Mouse (Mus musculus) adrenal gland (tissue): ENCODE data around the gene Pld4.
"Not testable (repeated sequence)": the region's sequence is repeated elsewhere in the genome, so short reads cannot be mapped to it uniquely, and the experiment has no call there.

Experiments used
- intact Hi-C: fragments of 180-260 bp; cut with DNase I; formaldehyde crosslinking; loops from one replicate; pipeline ENCODE4 v1.15.1; 2025
- microRNA-seq, 2 experiments: library from miRNA; unstranded; fragments of <30 nt; microRNA quantifications; one replicate each; pipeline ENCODE4; 2019

Pld4 gene

DNA sequence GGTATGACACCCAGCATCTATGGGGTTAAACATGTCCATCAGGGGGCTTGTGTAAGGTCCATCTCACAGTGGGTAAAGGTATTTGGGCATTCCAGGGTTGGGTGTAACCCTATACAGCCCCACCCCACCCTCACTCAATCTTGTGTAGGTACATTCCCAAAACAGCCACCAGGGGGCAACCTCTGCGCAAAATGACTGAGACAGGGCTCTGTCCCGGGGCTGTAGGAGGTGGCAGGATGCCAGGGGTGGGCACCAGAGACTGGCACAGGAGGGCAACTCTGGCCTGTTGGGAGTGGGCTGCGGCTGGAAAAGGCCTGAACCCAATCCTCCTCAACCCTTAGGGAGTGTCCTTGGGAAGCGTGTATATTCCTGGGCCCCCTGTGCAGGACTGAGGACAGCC lies 40.0 kb downstream of the Pld4 start:
- intact Hi-C loops, result loop anchor here (2.0 kb wide), 1 partner anchor 42 kb away; no protein-coding TSS in a partner anchor

DNA sequence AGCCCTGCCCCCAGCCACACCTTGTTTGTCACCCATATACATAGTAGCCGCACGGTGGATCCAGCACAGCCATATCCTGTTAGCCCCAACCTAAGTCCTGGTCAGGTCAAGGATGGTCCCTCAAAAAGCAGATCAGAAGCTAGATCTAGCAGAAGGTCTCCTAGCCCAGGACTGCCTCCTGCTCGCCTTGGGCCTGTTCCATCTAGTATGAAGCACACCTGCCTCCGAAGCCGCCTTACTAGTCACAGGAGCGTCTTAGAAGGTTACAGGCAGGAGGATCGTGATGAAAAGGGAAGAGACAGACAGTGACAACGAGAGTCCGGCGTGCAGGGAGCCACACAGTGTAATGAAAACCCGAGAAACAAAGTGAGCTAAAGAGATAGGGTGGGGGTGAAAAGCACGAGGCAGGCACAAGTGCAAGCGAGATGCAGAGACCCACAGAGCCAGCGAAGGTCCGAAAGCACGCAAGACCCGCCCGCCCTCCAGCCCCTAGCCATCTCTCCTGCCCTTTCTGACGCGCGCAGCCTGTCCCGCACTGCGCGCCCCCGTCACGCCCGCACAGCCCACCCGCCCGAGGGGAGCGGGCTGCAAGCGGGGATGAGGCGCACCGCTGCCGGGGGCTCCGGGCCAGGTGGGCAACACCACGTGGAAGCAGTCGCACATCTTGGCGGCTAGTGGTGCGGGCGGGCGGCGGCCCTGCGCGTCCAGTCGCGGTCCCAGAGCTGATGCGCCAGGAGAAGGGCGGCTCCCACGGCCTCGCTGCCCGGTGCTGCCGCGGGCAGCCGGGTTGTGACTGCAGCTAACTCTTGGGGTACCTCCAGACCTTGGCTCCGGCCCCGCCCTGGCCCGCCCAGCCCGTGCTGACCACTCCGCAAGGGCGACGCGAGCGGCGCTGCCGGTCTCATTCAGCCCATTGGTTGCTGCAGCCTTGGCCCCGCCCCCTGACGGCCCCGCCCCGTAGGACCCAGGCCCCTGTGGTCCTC lies 41.7 kb downstream of the Pld4 start, which contains the start of gene Ahnak2:
Gene Ahnak2, minus strand, starts transcription at position 794 of the 983 bp plus-strand sequence.
- intact Hi-C loops, result loop anchor here (2.0 kb wide), 1 partner anchor 41 kb away; no protein-coding TSS in a partner anchor

- intact Hi-C loops, result no loop called here
These were observed 42.5 kb downstream of the Pld4 start for GRCm38 (mm10) chr12:112802917-112803316.

GRCm38 (mm10) chr12:112804046-112804445 lies 43.6 kb downstream of the Pld4 start:
- intact Hi-C loops, result no loop called here

GRCm38 (mm10) chr12:112806044-112806443 lies 45.6 kb downstream of the Pld4 start:
- intact Hi-C loops, result no loop called here

GRCm38 (mm10) chr12:112807796-112808195 lies 47.3 kb downstream of the Pld4 start:
- intact Hi-C loops, result no loop called here

DNA sequence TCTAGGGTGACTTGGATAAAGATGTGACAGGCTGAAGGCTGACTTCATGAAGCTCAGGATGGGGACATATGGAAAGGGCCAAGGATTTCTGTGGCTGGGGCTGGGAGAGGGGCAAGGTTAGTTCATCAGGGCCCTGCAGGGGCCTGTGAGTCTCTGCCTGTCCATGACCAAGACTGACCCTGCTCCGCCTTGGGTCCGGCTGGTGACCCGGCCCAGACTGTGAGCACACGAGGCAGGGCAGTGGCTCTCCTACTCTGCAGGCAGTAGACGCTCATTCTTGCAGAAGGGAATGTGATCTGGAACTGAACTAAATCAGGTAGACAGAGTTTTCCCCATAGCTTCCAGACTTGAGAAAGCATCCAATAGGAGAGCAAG lies 47.7 kb downstream of the Pld4 start:
- intact Hi-C loops, result no loop called here

DNA sequence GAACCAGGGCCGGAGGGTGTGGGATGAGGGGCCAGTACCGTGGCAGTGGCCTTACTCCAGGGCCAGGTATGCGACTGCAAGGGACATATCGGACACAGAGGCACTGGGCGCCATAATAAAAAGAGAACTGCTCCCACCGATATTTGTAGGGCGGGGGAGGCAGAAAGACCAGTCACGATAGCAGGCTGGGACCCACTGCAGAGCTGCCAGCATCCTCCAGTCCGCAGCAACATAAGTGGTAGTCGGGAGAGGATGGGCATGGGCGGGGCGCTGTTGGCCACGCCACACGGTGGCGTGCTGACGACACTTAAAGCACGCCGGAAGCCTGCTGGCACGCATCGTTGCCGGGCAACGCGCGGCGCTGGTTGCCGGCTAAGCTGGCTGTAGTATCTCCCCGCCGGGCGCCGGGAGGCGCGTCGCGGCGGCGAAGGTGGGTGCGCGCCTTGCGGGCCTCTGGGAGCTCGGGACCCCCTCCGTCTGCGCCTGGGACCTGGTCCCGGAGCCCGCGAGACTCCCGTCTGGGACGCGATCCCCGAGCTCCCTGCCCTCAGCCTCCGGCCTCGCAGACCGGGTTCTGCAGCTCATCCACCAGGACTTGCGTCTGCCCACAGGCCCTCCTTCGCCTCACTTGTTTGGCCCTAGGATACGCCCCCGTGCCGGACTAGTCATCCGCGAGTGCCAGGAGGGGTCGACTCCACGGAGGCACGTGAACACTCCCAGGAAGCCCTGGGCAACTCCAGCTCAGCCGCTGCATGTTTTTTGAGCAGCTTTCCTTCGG lies 48.3 kb downstream of the Pld4 start, which contains the start of gene Clba1:
Gene Clba1, plus strand, starts transcription at position 351 of the 778 bp plus-strand sequence.
- intact Hi-C loops, result no loop called here

- intact Hi-C loops, result no loop called here
These were observed 49.2 kb downstream of the Pld4 start for GRCm38 (mm10) chr12:112809641-112810040.

GRCm38 (mm10) chr12:112810092-112810885 lies 49.8 kb downstream of the Pld4 start:
- intact Hi-C loops, result no loop called here

DNA sequence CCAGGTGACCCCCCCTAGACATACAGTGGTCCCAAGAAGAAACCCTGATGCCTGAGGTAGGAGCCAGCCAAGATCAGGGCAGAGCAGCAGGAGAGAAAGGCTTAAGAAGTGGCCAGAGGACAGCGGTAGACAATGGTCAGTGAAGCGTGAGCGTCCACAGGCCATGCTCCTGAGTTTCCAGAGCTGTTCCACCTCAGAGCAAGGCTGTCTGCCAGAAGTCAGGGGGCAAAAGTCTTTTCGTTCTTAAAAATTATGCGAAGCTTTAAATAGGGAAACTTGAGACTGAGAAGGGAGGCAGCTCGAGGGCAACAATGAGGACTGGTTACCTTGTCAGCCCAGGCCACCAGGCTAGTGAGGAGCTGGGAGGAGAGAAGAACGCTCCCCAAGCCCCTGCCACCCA lies 52.9 kb downstream of the Pld4 start:
- intact Hi-C loops, result no loop called here

DNA sequence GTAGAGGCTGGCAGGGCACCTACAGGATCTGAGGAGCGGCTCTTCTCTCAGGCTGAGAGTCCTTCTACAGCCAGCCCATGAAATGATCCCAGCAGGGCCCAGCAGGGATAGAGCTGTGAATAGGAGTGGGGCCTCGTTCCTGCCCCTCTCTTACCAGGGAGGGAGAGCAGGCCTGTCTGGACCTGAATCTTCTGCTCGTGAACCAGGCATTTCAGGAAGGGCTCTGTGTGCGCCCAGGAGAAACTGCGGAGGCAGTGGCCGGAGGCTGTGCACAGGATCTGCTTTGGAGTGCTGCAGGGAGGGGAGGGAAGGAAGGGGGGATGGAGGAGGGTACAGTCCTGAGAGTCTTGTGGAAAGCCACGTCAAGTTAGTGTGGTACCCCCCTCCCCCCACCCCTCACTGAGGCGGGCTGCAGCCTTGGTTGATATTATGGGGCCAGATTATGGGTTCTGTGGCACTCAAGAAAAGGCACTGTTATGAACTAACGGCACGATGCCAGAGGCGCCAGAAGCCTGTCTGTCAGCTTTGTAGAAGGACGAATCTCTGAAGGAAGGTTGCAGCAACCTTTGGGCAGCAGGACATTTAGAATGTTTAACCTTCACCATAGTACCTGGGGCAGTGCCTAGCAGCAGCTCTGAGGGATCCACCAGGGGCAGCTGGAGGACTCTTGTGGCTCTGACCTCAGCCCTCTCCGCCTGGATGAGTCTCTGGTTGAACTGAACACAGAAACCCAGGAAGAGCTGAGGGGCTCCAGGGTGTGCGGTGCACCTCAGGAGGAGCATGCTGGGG lies 54.4 kb downstream of the Pld4 start:
- intact Hi-C loops, result no loop called here

DNA sequence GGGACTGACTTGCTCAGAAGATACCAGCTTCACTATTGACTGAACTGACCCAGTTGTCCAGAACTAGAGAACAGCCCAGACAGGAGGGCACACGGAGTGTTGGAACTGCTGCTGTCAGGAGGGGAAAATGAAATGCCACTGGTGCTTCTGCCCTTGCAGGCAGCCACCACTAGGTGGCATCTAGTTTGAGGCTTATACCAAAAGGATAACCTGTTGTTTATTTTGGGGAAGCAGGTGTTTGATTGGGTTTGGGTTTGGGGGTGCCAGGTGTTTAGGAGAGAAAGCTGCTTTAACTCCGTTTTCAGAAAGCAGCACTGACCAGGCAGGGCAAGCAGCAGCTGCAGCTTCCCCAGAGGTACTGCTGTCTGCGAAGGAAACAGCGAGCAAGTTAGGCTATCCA lies 55.8 kb downstream of the Pld4 start:
- intact Hi-C loops, result no loop called here

DNA sequence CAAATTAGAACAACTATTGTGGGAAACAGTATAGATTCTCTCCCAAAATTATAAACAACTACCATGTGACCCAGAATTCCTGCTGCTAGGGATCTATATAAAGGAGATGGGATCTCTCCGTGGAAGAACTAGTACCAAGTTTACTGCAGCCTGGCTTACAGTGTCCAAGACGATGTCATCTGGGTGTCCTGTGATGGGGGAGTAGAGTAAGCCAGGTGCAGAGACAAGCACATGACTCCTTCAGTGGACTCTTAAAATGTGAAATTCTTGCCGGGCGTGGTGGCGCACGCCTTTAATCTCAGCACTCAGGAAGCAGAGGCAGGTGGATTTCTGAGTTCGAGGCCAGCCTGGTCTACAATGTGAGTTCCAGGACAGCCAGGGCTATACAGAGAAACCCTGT lies 56.4 kb downstream of the Pld4 start:
- intact Hi-C loops, result not testable (repeated sequence)

Small RNAs within 50 kb of the gene (microRNA-seq; reads per million reads assigned to microRNA genes)
- 0.74 to 1.1 reads per million in 2 experiments for gene Mir6940
